Mouse (Mus musculus) stomach, postnatal 0 days (tissue): ENCODE data around the gene Grk6. TPM values are rescaled to one million over a fixed set of nuclear protein-coding genes. Genes with fewer than 3 reads are reported as not detected.

Source experiments
- ATAC-seq: fragments of 200-750 bp; cut with Nextera tagmentation; 2 replicates; pipeline ENCODE4 v1.8.0; 2017; ENCODE audit not compliant: low FRiP score, low TSS enrichment
- DNase-seq: peaks from one replicate; pipeline ENCODE4 v3.0.0-alpha.2; 2016; ENCODE audit warnings: low spot score
- H3K27ac ChIP-seq: fragments of 300-500 bp; sonication (generic); replicated peaks from 2 replicates; pipeline ENCODE4 v1.5.1; 2014; ENCODE audit warnings: mild to moderate bottlenecking, control low read depth
- H3K27me3 ChIP-seq: fragments of 300-500 bp; sonication (generic); 2 replicates; pipeline ENCODE4 v1.6.1; 2014; ENCODE audit warnings: low read length; ENCODE audit not compliant: control insufficient read depth, insufficient read depth
- H3K36me3 ChIP-seq: fragments of 300-500 bp; sonication (generic); 2 replicates; pipeline ENCODE4 v1.6.1; 2014; ENCODE audit warnings: low read length, mixed read lengths; ENCODE audit not compliant: control insufficient read depth, insufficient read depth
- H3K4me1 ChIP-seq: fragments of 300-500 bp; sonication (generic); replicated peaks from 2 replicates; pipeline ENCODE4 v1.6.1; 2014; ENCODE audit warnings: antibody characterized with exemption; ENCODE audit not compliant: control insufficient read depth, insufficient read depth
- H3K4me2 ChIP-seq: fragments of 300-500 bp; sonication (generic); replicated peaks from 2 replicates; pipeline ENCODE4 v1.6.1; 2014; ENCODE audit warnings: low read depth, mild to moderate bottlenecking, control low read depth, moderate library complexity
- H3K4me3 ChIP-seq: fragments of 300-500 bp; sonication (generic); 2 replicates; pipeline ENCODE4 v1.5.1; 2014; ENCODE audit warnings: low read depth, low read length, control low read depth
- H3K9ac ChIP-seq: fragments of 300-500 bp; sonication (generic); 2 replicates; pipeline ENCODE4 v1.6.1; 2014; ENCODE audit warnings: mild to moderate bottlenecking, low read length, control low read depth, mixed read lengths
- H3K9me3 ChIP-seq: fragments of 300-500 bp; sonication (generic); 2 replicates; pipeline ENCODE4 v1.6.1; 2016; ENCODE audit warnings: low read length; ENCODE audit not compliant: control insufficient read depth
- CTCF ChIP-seq: IDR thresholded peaks from 2 replicates; pipeline ENCODE4 v1.5.1; 2016; ENCODE audit warnings: antibody characterized with exemption, low read depth, mild to moderate bottlenecking, moderate library complexity
- EP300 ChIP-seq: optimal IDR thresholded peaks from 2 replicates; pipeline ENCODE3; 2016; ENCODE audit warnings: antibody characterized with exemption
- WGBS: fragments of 180-500 bp; shearing (Covaris S2); extraction: QIAGEN DNeasy Blood & Tissue Kit; methylation state at CpG from one replicate; pipeline ENCODE4 v1.1.7; 2014; 5-methylcytosine and 5-hydroxymethylcytosine counted together
- polyA plus RNA-seq: library from polyadenylated mRNA; unstranded; fragments of >200 nt; fragmentation: Nextera tagmentation; extraction: Ambion mirVana; gene quantifications from 2 replicates; pipeline ENCODE4 v1.2.1, GENCODE M21; 2015

The Grk6 gene
- polyA plus RNA-seq, 1 experiment from 2014 or later, result 17.7 TPM

DNA sequence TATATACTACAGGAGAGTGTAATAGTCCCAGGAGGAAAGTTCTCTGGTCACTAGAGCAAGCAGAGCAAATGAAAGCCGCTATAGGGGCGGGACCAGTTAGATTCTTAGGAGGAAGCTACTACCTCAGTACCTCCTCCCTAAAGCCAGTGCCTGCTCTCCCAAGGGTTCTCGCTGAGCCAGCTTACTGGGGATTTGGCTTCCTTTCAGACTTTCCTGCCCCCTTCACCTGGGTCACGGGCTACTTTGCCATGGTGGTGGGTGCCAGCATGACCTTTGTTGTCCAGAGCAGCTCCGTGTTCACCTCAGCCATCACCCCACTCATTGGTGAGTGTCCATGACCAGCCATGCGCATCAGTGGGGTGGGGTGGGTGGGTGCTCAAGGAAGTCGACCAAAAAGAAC is 33.0 kb upstream of the Grk6 start:
- DNase-seq (no peak), ATAC-seq (no peak)
- no peak for TF ChIP-seq CTCF
- TF ChIP-seq EP300, result no peak
- Histone ChIP-seq H3K4me2 (no peak overlapping the region), H3K36me3 (no peaks in the 10 kb centered on the region), H3K9me3 (no peaks in the 10 kb centered on the region), H3K4me1 (no peaks in the 10 kb centered on the region), H3K4me3 (no peak overlapping the region), H3K27ac (no peak overlapping the region), H3K27me3 (no peaks in the 10 kb centered on the region), H3K9ac (no peak overlapping the region)
- WGBS, result 70% methylated on average over 7 of the region's 7 CpGs

DNA sequence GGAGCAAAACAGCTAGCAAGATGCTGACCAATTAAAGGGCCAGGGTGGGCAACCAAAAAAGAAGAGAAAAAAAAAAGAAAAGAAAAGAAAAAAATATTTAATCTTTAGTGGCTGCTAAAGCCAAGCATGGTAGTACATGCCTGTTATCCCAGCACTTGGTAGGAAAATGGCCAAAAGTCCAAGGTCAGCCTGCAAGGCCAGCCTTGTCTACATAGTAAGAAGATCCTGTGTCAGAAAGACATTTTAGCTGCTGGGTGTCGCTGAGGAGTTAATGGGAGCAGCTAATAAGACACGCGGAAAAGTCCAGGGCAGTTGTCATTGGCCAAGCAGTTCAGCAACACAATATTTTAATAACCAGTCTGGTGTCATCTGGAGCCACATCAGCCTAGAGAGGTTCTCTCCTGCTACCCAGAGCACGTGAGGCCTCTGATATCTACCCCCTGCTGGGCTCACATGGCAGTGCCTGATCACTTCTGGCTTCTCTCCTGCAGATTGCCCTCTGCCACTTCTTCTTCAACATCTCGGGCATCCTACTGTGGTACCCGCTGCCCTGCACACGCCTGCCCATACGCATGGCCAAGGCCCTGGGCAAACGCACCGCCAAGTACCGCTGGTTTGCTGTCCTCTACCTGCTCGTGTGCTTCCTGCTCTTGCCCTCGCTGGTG is 32.1 kb upstream of the Grk6 start:
- TF ChIP-seq EP300 (no peak), CTCF (no peak)
- 85% methylated on average over 13 of the region's 13 CpGs for WGBS
- H3K9ac ChIP-seq, result no peak overlapping the region

DNA sequence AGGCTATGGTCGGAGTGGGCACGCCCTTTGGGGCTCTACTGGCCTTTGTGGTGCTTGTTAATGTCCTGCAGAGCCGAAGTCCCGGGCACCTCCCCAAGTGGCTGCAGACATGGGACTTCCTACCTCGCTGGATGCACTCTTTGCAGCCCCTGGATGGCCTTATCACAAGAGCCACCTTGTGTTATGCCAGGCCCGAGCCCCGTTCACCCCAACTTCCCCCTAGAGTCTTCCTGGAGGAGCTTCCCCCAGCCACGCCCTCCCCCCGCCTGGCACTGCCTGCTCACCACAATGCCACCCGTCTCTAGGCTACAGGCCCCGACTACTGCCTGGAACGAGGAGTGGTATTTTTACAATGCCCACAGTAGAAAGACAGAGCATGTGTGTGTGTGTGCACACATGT is 31.5 kb upstream of the Grk6 start:
- TF ChIP-seq EP300 (no peak), CTCF (no peak)
- Histone ChIP-seq H3K4me3 (no peak overlapping the region), H3K4me2 (no peak overlapping the region), H3K4me1 (no peaks in the 10 kb centered on the region), H3K36me3 (no peaks in the 10 kb centered on the region), H3K27ac (no peak overlapping the region), H3K9ac (no peak overlapping the region), H3K9me3 (no peaks in the 10 kb centered on the region), H3K27me3 (no peaks in the 10 kb centered on the region)
- DNase-seq (no peak), ATAC-seq (no peak)
- WGBS, result 81% methylated on average over 12 of the region's 12 CpGs

More for the DNA sequence above, 32.1 kb upstream of the Grk6 start:
- Histone ChIP-seq H3K4me2 (no peak overlapping the region), H3K27ac (no peak overlapping the region), H3K4me1 (no peaks in the 10 kb centered on the region), H3K27me3 (no peaks in the 10 kb centered on the region), H3K4me3 (no peak overlapping the region), H3K9me3 (no peaks in the 10 kb centered on the region), H3K36me3 (no peaks in the 10 kb centered on the region)
- no peak for DNase-seq
- ATAC-seq, result no peak

DNA sequence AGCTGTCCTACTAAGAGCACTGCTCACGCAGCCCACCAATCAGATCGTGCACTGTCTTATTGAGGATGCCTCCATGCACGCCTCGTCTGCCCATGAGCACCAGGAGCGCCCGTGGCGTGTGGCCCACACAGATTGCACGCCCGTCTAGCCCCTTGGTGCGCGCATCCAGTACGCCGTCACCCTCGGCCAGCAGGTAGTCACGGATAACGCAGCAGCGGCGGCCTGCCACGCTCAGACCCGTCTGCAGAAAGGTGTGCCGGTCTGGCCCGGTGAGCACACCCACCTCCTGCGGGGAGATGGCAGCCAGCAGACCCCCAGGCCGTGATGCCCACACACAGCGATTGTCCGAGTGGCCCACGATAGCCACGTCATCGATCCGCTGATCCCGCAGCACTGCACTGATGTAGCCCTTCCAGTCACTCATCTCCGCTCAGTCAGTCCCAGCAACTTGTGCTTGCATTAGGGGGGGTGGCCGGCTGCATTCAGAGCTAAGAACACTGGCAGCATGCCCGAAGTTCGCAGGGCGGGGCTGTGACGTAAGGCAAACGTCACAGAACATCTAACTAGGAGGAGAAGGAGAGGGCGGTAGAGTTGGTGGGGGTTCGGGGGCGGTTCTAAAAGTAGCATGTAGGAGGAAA is 30.0 kb upstream of the Grk6 start, which contains the start of gene Pfn3:
Pfn3 (minus strand) TSS at position 490 of the 638 bp plus-strand sequence.
- peak within 1 kb of the TSS; percentile 29 for H3K4me2 ChIP-seq
- H3K4me3 ChIP-seq, result peak within 1 kb of the TSS; percentile 22
- H3K9me3 ChIP-seq, result no peaks in the 10 kb centered on the region
- WGBS, result 9% methylated on average over 41 of the region's 41 CpGs
- ATAC-seq, result peak; percentile 54
- TF ChIP-seq EP300 (no peak), CTCF (no peak)
- peak; percentile 81 for DNase-seq
- no peaks in the 10 kb centered on the region for H3K36me3 ChIP-seq
- no peak within 1 kb of the TSS for H3K27ac ChIP-seq
- H3K27me3 ChIP-seq, result no peaks in the 10 kb centered on the region; the same call in 1 of the 2 replicates
- no peaks in the 10 kb centered on the region for H3K4me1 ChIP-seq
- H3K9ac ChIP-seq, result 0 out of 2 replicates have a peak within 1 kb of the TSS, but pooled peaks have one; percentile 27

DNA sequence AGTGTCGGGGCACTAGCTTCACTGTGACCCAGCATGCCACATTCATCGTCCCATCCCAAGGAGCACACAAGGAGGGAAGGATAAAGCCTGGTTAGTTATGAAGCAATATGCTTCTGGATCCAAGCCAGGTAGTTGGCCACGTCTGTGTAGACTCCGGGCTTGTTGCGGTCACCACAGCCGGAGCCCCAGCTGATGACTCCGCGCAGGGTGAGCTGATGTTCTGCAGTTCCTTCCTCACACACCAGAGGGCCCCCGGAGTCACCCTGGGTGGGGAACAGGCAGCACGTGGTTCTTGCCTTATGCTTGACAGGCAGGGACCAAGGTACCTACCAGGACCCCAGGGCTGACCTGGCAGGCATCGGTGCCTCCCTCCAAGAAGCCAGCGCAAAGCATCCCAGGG is 26.9 kb upstream of the Grk6 start:
- H3K27ac ChIP-seq, result no peak overlapping the region
- peaks cover 9% of the 10 kb centered on the region; the same call in 1 of the 2 replicates for H3K27me3 ChIP-seq
- H3K4me1 ChIP-seq, result no peaks in the 10 kb centered on the region
- H3K4me2 ChIP-seq, result no peak overlapping the region
- DNase-seq (peak; percentile 91), ATAC-seq (peak; percentile 81)
- 10% methylated on average over 12 of the region's 12 CpGs for WGBS
- H3K4me3 ChIP-seq, result no peak overlapping the region
- H3K9me3 ChIP-seq, result no peaks in the 10 kb centered on the region
- H3K9ac ChIP-seq, result no peak overlapping the region
- H3K36me3 ChIP-seq, result no peaks in the 10 kb centered on the region
- TF ChIP-seq CTCF (peak; percentile 94), EP300 (no peak)

DNA sequence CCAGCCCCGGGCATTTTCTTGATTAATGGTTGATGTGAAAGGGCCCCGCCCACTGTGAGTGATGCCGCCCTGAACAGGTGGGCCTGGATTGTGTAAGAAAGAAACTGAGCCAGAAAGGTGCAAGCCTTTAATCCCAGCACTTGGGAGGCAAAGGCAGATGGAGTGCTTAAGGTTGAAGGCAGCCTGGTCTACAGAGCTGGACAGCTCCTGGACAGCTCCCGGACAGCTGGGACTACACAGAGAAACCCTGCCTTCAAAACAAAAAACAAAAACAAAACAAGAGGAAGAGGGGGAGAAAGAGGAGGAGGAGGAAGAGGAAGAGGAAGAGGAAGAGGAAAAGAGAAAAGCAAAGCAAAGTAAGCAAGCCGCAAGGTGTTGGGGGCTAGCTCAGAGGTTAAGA is 25.7 kb upstream of the Grk6 start:
- H3K9me3 ChIP-seq, result no peaks in the 10 kb centered on the region
- no peak for ATAC-seq
- H3K4me3 ChIP-seq, result no peak overlapping the region
- no peak overlapping the region for H3K9ac ChIP-seq
- DNase-seq, result no peak
- H3K36me3 ChIP-seq, result no peaks in the 10 kb centered on the region
- no peaks in the 10 kb centered on the region for H3K4me1 ChIP-seq
- peaks cover 9% of the 10 kb centered on the region; the same call in 1 of the 2 replicates for H3K27me3 ChIP-seq
- TF ChIP-seq CTCF, result no peak
- TF ChIP-seq EP300, result no peak
- no peak overlapping the region for H3K4me2 ChIP-seq
- 68% methylated on average over 5 of the region's 5 CpGs for WGBS
- H3K27ac ChIP-seq, result no peak overlapping the region
